Mouse (Mus musculus) midbrain, embryonic 12.5 days (tissue): ENCODE data around the gene Dus2. TPM values are rescaled to one million over a fixed set of nuclear protein-coding genes. Genes with fewer than 3 reads are reported as not detected.

Source experiments
- ATAC-seq: fragments of 200-750 bp; cut with Nextera tagmentation; 2 replicates; pipeline ENCODE4 v1.8.0; 2017; ENCODE audit warnings: low read depth, moderate TSS enrichment, moderate library complexity; ENCODE audit not compliant: low FRiP score
- H3K27ac ChIP-seq: fragments of 300-500 bp; sonication (generic); replicated peaks from 2 replicates; pipeline ENCODE4 v1.5.1; 2016; ENCODE audit warnings: mild to moderate bottlenecking
- H3K27me3 ChIP-seq: fragments of 300-500 bp; sonication (generic); 2 replicates; pipeline ENCODE4 v1.6.1; 2016; ENCODE audit warnings: mild to moderate bottlenecking
- H3K36me3 ChIP-seq: fragments of 300-500 bp; sonication (generic); 2 replicates; pipeline ENCODE4 v1.6.1; 2016
- H3K4me1 ChIP-seq: fragments of 300-500 bp; sonication (generic); 2 replicates; pipeline ENCODE4 v1.6.1; 2016
- H3K4me2 ChIP-seq: fragments of 300-500 bp; sonication (generic); replicated peaks from 2 replicates; pipeline ENCODE4 v1.6.1; 2016; ENCODE audit warnings: mild to moderate bottlenecking, moderate library complexity
- H3K4me3 ChIP-seq: fragments of 300-500 bp; sonication (generic); 2 replicates; pipeline ENCODE4 v1.5.1; 2016; ENCODE audit warnings: mild to moderate bottlenecking
- H3K9ac ChIP-seq: fragments of 300-500 bp; sonication (generic); replicated peaks from 2 replicates; pipeline ENCODE4 v1.6.1; 2016; ENCODE audit warnings: mild to moderate bottlenecking, moderate library complexity
- H3K9me3 ChIP-seq: fragments of 300-500 bp; sonication (generic); 2 replicates; pipeline ENCODE4 v1.6.1; 2016; ENCODE audit warnings: mild to moderate bottlenecking
- WGBS: fragments of 180-500 bp; shearing (Covaris S2); methylation state at CpG from one replicate; pipeline ENCODE4 v1.1.7; 2016; 5-methylcytosine and 5-hydroxymethylcytosine counted together
- microRNA-seq: library from miRNA; unstranded; fragments of <30 nt; microRNA quantifications from one replicate; pipeline ENCODE4, GENCODE M21; 2017
- polyA plus RNA-seq: library from polyadenylated mRNA; unstranded; fragments of >200 nt; fragmentation: Nextera tagmentation; extraction: Ambion mirVana; gene quantifications from 2 replicates; pipeline ENCODE4 v1.2.1, GENCODE M21; 2016

The Dus2 gene
- polyA plus RNA-seq, 1 experiment from 2014 or later, result 17.8 TPM

GRCm38 (mm10) chr8:106069565-106069964, 78.4 kb downstream of the Dus2 start:
- Histone ChIP-seq H3K4me1 (no peaks in the 10 kb centered on the region), H3K36me3 (no peaks in the 10 kb centered on the region), H3K27ac (no peak overlapping the region), H3K27me3 (no peaks in the 10 kb centered on the region), H3K4me3 (no peak overlapping the region), H3K9me3 (no peaks in the 10 kb centered on the region), H3K4me2 (no peak overlapping the region), H3K9ac (no peak overlapping the region)
- no peak for ATAC-seq
- 88% methylated on average over 1 of the region's 1 CpGs for whole genome bisulfite sequencing

- H3K4me3 ChIP-seq, result no peak overlapping the region
- H3K36me3 ChIP-seq, result 0 out of 2 replicates have a peak, but pooled peaks cover 2% of the 10 kb centered on the region
- ATAC-seq, result no peak
Measured at GRCm38 (mm10) chr8:106072113-106072512, 81.0 kb downstream of the Dus2 start.

DNA sequence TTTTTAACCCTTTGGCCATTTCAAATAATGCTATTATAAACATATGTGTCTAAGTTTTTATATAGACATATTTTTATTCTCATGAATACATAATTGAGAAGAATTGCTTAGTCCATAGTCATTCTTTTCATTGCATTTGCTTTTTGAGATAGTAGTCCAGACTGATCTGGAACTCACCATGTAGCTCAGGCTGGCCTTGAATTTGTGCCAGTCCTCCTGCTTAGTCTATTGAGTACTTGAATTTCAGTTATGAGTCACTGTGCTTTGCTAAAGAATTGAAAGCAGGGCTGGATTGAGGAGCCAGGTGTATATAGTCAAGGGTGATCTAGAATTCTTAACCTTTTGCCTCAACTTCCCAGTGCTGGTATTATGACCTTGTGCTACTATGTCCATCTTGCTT, 83.1 kb downstream of the Dus2 start:
- no peaks in the 10 kb centered on the region for H3K9me3 ChIP-seq
- H3K4me1 ChIP-seq, result no peaks in the 10 kb centered on the region
- H3K9ac ChIP-seq, result no peak overlapping the region
- peaks cover 11% of the 10 kb centered on the region; the same call in 1 of the 2 replicates for H3K36me3 ChIP-seq
- no peak overlapping the region for H3K4me3 ChIP-seq
- H3K27ac ChIP-seq, result no peak overlapping the region
- no peak for ATAC-seq
- no peak overlapping the region for H3K4me2 ChIP-seq
- no peaks in the 10 kb centered on the region for H3K27me3 ChIP-seq

More at GRCm38 (mm10) chr8:106072113-106072512, 81.0 kb downstream of the Dus2 start:
- Histone ChIP-seq H3K4me1 (no peaks in the 10 kb centered on the region), H3K9ac (no peak overlapping the region), H3K4me2 (no peak overlapping the region), H3K27ac (no peak overlapping the region), H3K27me3 (no peaks in the 10 kb centered on the region), H3K9me3 (no peaks in the 10 kb centered on the region)

DNA sequence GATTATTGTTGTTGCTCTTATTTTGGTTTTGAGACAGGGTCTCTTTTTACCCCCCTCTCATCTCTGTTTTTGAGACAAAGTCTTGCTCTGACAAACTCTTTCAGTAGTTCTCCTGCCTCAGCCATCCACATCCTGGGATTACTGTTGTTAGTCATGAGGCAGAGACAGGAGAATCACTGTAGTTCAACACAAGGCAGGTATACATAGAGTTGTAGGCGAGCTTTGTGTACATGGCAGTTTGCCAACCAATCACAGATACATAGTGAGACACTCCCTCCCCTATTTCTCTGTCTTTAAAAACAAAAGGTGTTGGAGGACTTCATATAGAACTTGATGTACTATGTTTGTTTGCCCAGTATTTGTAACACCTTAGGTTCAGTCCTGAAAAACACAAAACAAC, 83.5 kb downstream of the Dus2 start:
- no peak for ATAC-seq
- Histone ChIP-seq H3K27me3 (no peaks in the 10 kb centered on the region), H3K27ac (no peak overlapping the region), H3K4me3 (no peak overlapping the region), H3K9ac (no peak overlapping the region), H3K4me1 (no peaks in the 10 kb centered on the region), H3K4me2 (no peak overlapping the region), H3K36me3 (peaks cover 15% of the 10 kb centered on the region; the same call in 1 of the 2 replicates), H3K9me3 (no peaks in the 10 kb centered on the region)
- WGBS, result 88% methylated on average over 1 of the region's 1 CpGs

DNA sequence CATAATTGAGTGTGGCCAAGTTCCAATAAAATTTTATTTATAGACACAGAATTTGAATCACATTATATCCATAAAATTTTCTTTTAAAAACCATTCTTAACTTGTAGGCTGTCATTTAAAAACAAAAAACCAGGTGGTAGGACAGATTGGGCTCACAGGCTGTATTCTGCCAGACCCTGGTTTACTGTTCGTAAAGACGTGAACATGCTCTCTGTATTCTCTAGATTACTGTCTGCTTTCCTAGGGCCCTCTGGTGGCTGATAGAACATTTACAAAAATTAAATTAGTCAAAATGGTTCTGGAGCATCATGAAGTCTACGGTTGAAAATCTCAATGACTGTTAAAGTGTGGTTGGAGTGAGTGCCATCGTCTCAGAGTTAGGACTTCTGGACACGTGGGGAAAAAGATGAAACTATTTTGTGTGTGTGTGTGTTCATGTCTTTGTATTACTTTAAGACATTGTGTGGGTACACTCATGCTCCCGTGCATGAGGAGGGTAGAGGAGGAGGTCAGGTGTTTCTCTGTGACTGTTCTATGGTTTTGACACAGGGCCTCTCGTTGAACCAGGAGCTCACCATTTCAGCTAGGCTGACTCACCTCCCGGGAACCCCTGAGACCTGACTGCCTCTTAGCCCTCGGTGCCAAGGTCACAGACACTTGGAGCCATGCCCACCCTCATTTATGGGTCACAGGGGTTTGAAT, 84.2 kb downstream of the Dus2 start:
- no peaks in the 10 kb centered on the region for H3K9me3 ChIP-seq
- peaks cover 15% of the 10 kb centered on the region; the same call in 1 of the 2 replicates for H3K36me3 ChIP-seq
- H3K4me2 ChIP-seq, result no peak overlapping the region
- no peaks in the 10 kb centered on the region for H3K4me1 ChIP-seq
- H3K4me3 ChIP-seq, result no peak overlapping the region
- H3K27me3 ChIP-seq, result no peaks in the 10 kb centered on the region
- 89% methylated on average over 9 of the region's 9 CpGs for WGBS
- no peak overlapping the region for H3K9ac ChIP-seq
- H3K27ac ChIP-seq, result no peak overlapping the region
- ATAC-seq, result no peak

DNA sequence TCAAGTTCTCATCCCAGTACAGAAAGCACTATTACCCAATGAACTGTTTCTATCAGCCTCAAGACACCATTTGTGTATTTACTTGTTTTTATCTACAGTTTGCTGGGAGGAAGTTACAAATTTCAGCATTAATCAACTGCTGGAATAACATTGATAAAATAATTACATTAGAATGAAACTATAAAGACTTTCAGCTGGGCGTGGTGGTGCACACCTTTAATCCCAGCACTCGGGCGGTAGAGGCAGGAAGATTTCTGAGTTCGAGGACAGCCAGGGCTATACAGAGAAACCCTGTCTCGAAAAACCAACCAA, 84.7 kb downstream of the Dus2 start:
- no peak overlapping the region for H3K4me3 ChIP-seq
- no peaks in the 10 kb centered on the region for H3K9me3 ChIP-seq
- H3K27ac ChIP-seq, result no peak overlapping the region
- no peak for ATAC-seq
- H3K4me2 ChIP-seq, result no peak overlapping the region
- WGBS, result 98% methylated on average over 5 of the region's 5 CpGs
- no peaks in the 10 kb centered on the region for H3K4me1 ChIP-seq
- H3K27me3 ChIP-seq, result no peaks in the 10 kb centered on the region
- no peak overlapping the region for H3K9ac ChIP-seq
- peaks cover 15% of the 10 kb centered on the region; the same call in 1 of the 2 replicates for H3K36me3 ChIP-seq

DNA sequence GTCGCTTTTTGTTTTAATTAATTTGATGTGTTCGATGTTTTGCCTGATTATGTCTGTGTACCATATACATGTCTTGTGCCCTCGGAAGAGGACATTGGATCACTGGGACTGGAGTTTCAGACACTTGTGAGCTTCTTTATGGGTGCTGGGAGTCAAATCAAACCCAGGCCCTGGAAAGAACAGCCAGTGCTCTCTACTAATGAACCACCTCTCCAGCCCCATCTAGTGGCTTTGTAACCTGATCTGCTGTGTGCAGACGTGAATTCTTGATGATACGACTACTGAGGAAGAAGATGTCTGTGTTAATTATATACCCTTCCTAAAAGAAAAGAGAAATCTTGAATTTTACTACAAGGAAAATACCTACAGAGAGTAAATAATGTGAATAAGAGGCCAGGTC, 85.5 kb downstream of the Dus2 start:
- Histone ChIP-seq H3K27me3 (no peaks in the 10 kb centered on the region), H3K4me1 (no peaks in the 10 kb centered on the region), H3K27ac (no peak overlapping the region), H3K36me3 (peaks cover 15% of the 10 kb centered on the region; the same call in 1 of the 2 replicates), H3K9me3 (no peaks in the 10 kb centered on the region), H3K4me3 (no peak overlapping the region), H3K4me2 (no peak overlapping the region), H3K9ac (no peak overlapping the region)
- 84% methylated on average over 5 of the region's 5 CpGs for WGBS
- ATAC-seq, result no peak

- Histone ChIP-seq H3K4me1 (no peaks in the 10 kb centered on the region), H3K27me3 (no peaks in the 10 kb centered on the region), H3K9ac (no peak overlapping the region), H3K4me2 (no peak overlapping the region), H3K9me3 (no peaks in the 10 kb centered on the region), H3K36me3 (peaks cover 15% of the 10 kb centered on the region; the same call in 1 of the 2 replicates), H3K4me3 (no peak overlapping the region), H3K27ac (no peak overlapping the region)
- 97% methylated on average over 1 of the region's 1 CpGs for WGBS
- ATAC-seq, result no peak
Measured at GRCm38 (mm10) chr8:106077452-106078067, 86.4 kb downstream of the Dus2 start.

GRCm38 (mm10) chr8:106102321-106102720, 111.2 kb downstream of the Dus2 start:
- Histone ChIP-seq H3K27me3 (no peaks in the 10 kb centered on the region), H3K4me1 (no peaks in the 10 kb centered on the region), H3K4me2 (no peak overlapping the region), H3K4me3 (no peak overlapping the region), H3K9me3 (no peaks in the 10 kb centered on the region), H3K36me3 (peaks cover 24% of the 10 kb centered on the region), H3K9ac (no peak overlapping the region), H3K27ac (no peak overlapping the region)
- 92% methylated on average over 4 of the region's 4 CpGs for WGBS
- no peak for ATAC-seq

Small RNA genes within 50 kb of the gene (microRNA-seq; reads per million reads assigned to microRNA genes)
- not detected for gene Mir7074

Other genes with a start within 250 kb of the Dus2 start
- 52.9 and 58.8 TPM in 2 replicates for gene Gfod2, start 232.7 kb upstream of the Dus2 start, polyA plus RNA-seq
- gene Ranbp10, start 164.0 kb upstream of the Dus2 start, polyA plus RNA-seq, result 15.0 and 15.1 TPM in 2 replicates
- gene Tsnaxip1, start 163.6 kb upstream of the Dus2 start, polyA plus RNA-seq, result 0.22 and 0.63 TPM in 2 replicates
- 66.3 and 67.0 TPM in 2 replicates for gene Cenpt, start 138.1 kb upstream of the Dus2 start, polyA plus RNA-seq
- 76.7 and 78.6 TPM in 2 replicates for gene Thap11, start 136.2 kb upstream of the Dus2 start, polyA plus RNA-seq
- 280 and 286 TPM in 2 replicates for gene Nutf2, start 130.8 kb upstream of the Dus2 start, polyA plus RNA-seq
- gene Edc4, start 110.5 kb upstream of the Dus2 start, polyA plus RNA-seq, result 73.3 and 75.9 TPM in 2 replicates
- 0.43 and 0.82 TPM in 2 replicates for gene Nrn1l, start 97.8 kb upstream of the Dus2 start, polyA plus RNA-seq
- gene Pskh1, start 90.9 kb upstream of the Dus2 start, polyA plus RNA-seq, result 23.0 and 23.2 TPM in 2 replicates
- gene Ctrl, start 57.5 kb upstream of the Dus2 start, polyA plus RNA-seq, result 2.3 and 3.4 TPM in 2 replicates
- 21.4 and 25.8 TPM in 2 replicates for gene Psmb10, start 52.9 kb upstream of the Dus2 start, polyA plus RNA-seq
- gene Lcat, start 48.0 kb upstream of the Dus2 start, polyA plus RNA-seq, result 0.45 and 0.99 TPM in 2 replicates
- gene Slc12a4, start 25.2 kb upstream of the Dus2 start, polyA plus RNA-seq, result 11.4 and 12.7 TPM in 2 replicates
- gene Dpep3, start 11.9 kb upstream of the Dus2 start, polyA plus RNA-seq, result not detected in 2 replicates
- gene Dpep2nb, start 14.6 kb downstream of the Dus2 start, polyA plus RNA-seq, result 0.22 TPM in 1 of 2 replicates, not detected in the other
- gene Ddx28, start 20.5 kb downstream of the Dus2 start, polyA plus RNA-seq, result 19.7 and 19.8 TPM in 2 replicates
- gene Nfatc3, start 67.5 kb downstream of the Dus2 start, polyA plus RNA-seq, result 5.3 and 6.0 TPM in 2 replicates
- gene Esrp2, start 145.6 kb downstream of the Dus2 start, polyA plus RNA-seq, result 0.87 and 1.3 TPM in 2 replicates
- 14.2 and 16.7 TPM in 2 replicates for gene Pla2g15, start 159.1 kb downstream of the Dus2 start, polyA plus RNA-seq
- 63.2 and 63.8 TPM in 2 replicates for gene Slc7a6, start 177.5 kb downstream of the Dus2 start, polyA plus RNA-seq
- 36.6 and 39.4 TPM in 2 replicates for gene Slc7a6os, start 219.6 kb downstream of the Dus2 start, polyA plus RNA-seq
- gene Prmt7, start 219.6 kb downstream of the Dus2 start, polyA plus RNA-seq, result 57.3 and 59.9 TPM in 2 replicates